Mouse (Mus musculus) cerebellum, adult 11 months (tissue): ENCODE data around the gene Gm37419.

Experiments used
- DNase-seq: peaks from one replicate; pipeline ENCODE4 v3.0.0; 2022

The Gm37419 gene

GRCm38 (mm10) chr16:23997228-23997627 lies 8.9 kb downstream of the Gm37419 start:
- DNase-seq = no peak

- no peak for DNase-seq
These were observed 9.6 kb downstream of the Gm37419 start for GRCm38 (mm10) chr16:23997912-23998311.

GRCm38 (mm10) chr16:24005928-24006327 lies 17.6 kb downstream of the Gm37419 start:
- no peak for DNase-seq

- DNase-seq = no peak
These were observed 21.6 kb downstream of the Gm37419 start for GRCm38 (mm10) chr16:24009891-24010290.

- DNase-seq = no peak
These were observed 23.0 kb downstream of the Gm37419 start for GRCm38 (mm10) chr16:24011306-24011705.

GRCm38 (mm10) chr16:24012066-24012465 lies 23.8 kb downstream of the Gm37419 start:
- no peak for DNase-seq

- no peak for DNase-seq
These were observed 26.1 kb downstream of the Gm37419 start for GRCm38 (mm10) chr16:24014378-24014777.

- no peak for DNase-seq
These were observed 28.0 kb downstream of the Gm37419 start for GRCm38 (mm10) chr16:24016273-24016672.

- DNase-seq = no peak
These were observed 28.5 kb downstream of the Gm37419 start for GRCm38 (mm10) chr16:24016742-24017141.

GRCm38 (mm10) chr16:24021722-24022121 lies 33.4 kb downstream of the Gm37419 start:
- no peak for DNase-seq

GRCm38 (mm10) chr16:24022605-24023004 lies 34.3 kb downstream of the Gm37419 start:
- DNase-seq = no peak

- DNase-seq = no peak
These were observed 37.2 kb downstream of the Gm37419 start for GRCm38 (mm10) chr16:24025442-24025841.

- DNase-seq = no peak
These were observed 41.8 kb downstream of the Gm37419 start for GRCm38 (mm10) chr16:24029965-24030672.

- DNase-seq = no peak
These were observed 45.0 kb downstream of the Gm37419 start for GRCm38 (mm10) chr16:24033259-24033658.

GRCm38 (mm10) chr16:24034450-24034849 lies 46.2 kb downstream of the Gm37419 start:
- no peak for DNase-seq

GRCm38 (mm10) chr16:24035767-24036166 lies 47.5 kb downstream of the Gm37419 start:
- no peak for DNase-seq

- DNase-seq = no peak
These were observed 48.1 kb downstream of the Gm37419 start for GRCm38 (mm10) chr16:24036398-24036797.
